Mouse (Mus musculus) erythroblast, embryonic 14.5 days (primary cell): Measurements from ENCODE around the gene Ccn2.

Experiments
- GATA1 ChIP-seq: IDR thresholded peaks from 2 replicates; pipeline ENCODE4 v1.6.1; 2012; ENCODE audit warnings: low read length, inconsistent platforms, mixed read lengths
- TAL1 ChIP-seq: IDR thresholded peaks from 3 replicates; pipeline ENCODE4 v1.6.1; 2012; ENCODE audit warnings: low read length, inconsistent platforms, mixed read lengths

GRCm38 (mm10) chr10:24636986-24637385 is 41.7 kb downstream of the Ccn2 start:
- no peak for TF ChIP-seq GATA1
- TF ChIP-seq TAL1, result no peak
